Mouse (Mus musculus): Measurements from ENCODE around the gene Atp5mpl. TPM values are rescaled to one million over a fixed set of nuclear protein-coding genes. Genes with fewer than 3 reads are reported as not detected.
"Not testable (repeated sequence)": the region's sequence is repeated elsewhere in the genome, so short reads cannot be mapped to it uniquely, and the experiment has no call there.

The Atp5mpl gene
- polyA plus RNA-seq, 1 experiment from 2014 or later = 987 TPM

DNA sequence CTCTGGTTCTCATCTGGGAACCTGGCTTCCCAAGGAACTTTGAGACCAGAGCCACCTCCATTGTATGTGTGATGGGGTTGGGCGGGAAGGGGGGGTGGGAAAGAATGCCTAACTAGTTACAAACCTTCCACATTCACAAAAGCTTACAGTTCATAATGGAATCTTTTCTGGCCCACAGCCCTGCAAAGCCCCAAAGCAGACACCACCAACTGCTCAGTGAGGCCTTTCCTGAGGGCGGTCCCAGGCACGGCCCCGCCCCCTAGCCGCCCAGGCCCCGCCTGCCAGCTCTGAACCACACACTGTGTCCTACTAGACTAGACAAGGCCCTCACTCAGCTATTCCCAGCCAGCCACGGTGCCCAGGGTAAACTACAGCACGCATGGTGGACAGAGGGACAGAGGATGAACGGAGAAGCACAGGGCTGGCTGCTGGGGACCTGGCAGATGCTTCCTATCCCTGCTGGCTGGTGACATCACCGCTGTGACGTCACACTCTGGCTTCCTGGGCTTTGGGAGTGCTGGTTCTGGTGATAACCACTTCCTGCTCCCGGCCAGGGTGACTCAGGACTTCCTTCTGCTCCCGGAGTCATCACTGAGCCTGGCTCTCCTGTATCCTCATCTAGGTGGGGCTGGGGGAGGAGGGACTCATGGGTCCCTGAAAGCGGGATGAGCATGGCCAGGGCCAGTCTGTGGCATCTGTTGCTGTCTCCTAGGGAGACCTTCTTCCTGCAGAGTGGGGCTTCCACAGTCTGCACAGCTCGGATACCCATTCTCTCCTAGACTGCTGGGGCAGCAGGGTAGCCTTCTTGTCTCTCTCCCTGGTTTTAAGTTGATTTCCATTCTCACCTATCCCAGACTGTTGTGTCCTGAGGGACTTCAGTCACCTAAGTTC is 20.8 kb downstream of the Atp5mpl start:
- 69% methylated on average over 11 of the region's 15 CpGs for WGBS
- ATAC-seq (ENCODE audit: low FRiP score) = not testable (repeated sequence)

DNA sequence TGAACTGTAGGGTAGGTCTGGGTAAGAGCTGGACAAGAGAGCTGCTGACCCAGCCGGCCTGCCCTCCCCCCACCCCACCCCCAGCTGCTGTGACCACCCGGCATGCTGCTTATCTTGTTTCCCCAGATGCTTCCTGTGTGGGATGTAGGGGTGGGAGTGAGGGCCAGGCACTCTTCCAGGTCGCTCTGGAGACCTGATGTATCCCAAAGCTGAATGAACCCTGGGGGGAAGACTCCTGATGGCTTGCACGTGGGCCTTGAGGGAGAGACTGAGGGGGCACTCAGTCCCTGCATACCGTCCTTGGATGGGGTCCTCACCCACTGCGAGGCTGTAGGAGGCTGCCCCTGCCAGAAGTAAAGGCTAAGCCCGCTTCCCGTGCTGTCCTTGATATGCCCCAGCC is 21.7 kb downstream of the Atp5mpl start:
- Histone ChIP-seq H3K4me2 (no peak overlapping the region), H3K9ac (replicated peaks) (no peak overlapping the region), H3K36me3 (no peaks in the 10 kb centered on the region), H3K4me3 (replicated peaks) (no peak overlapping the region), H3K4me1 (no peaks in the 10 kb centered on the region), H3K9me3 (replicated peaks) (no peaks in the 10 kb centered on the region), H3K27ac (replicated peaks) (0 out of 2 replicates have a peak overlapping the region, but pooled peaks have one; percentile 45), H3K27me3 (replicated peaks) (no peaks in the 10 kb centered on the region)
- ATAC-seq (ENCODE audit: low FRiP score) = no peak
- WGBS = 67% methylated on average over 8 of the region's 8 CpGs

More for the DNA sequence above, 20.8 kb downstream of the Atp5mpl start:
- H3K4me2 ChIP-seq; H3K27me3 ChIP-seq (replicated peaks); H3K4me1 ChIP-seq; H3K9me3 ChIP-seq (replicated peaks); H3K4me3 ChIP-seq (replicated peaks); H3K36me3 ChIP-seq; H3K9ac ChIP-seq (replicated peaks); H3K27ac ChIP-seq (replicated peaks): not testable (repeated sequence)

DNA sequence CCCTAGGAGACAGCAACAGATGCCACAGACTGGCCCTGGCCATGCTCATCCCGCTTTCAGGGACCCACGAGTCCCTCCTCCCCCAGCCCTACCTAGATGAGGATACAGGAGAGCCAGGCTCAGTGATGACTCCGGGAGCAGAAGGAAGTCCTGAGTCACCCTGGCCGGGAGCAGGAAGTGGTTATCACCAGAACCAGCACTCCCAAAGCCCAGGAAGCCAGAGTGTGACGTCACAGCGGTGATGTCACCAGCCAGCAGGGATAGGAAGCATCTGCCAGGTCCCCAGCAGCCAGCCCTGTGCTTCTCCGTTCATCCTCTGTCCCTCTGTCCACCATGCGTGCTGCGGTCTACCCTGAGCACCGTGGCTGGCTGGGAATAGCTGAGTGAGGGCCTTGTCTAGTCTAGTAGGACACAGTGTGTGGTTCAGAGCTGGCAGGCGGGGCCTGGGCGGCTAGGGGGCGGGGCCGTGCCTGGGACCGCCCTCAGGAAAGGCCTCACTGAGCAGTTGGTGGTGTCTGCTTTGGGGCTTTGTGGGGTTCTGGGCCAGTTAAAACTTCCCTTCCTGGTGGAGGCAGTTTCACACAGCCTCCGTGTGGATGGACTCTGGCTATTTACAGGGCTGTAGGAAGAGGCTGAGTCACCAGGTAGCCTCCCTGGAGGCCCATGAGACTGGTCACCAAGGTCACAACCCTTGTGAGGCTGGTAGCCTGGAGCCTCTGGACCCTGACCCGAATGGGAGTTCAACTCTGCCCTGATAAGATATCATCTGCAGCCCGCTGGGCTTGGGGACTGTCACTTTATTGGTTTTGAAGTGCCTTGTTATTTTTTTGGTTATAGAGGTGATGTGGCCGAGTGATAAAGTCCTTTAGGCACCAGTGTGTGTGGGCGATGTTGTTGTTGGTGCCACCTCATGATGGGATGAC is 22.5 kb downstream of the Atp5mpl start:
- H3K4me2 ChIP-seq; H3K4me3 ChIP-seq (replicated peaks); H3K9ac ChIP-seq (replicated peaks); H3K27me3 ChIP-seq (replicated peaks); H3K4me1 ChIP-seq; H3K36me3 ChIP-seq; ATAC-seq (ENCODE audit: low FRiP score); H3K9me3 ChIP-seq (replicated peaks): not testable (repeated sequence)
- 0 out of 2 replicates have a peak overlapping the region, but pooled peaks have one; percentile 28 for H3K27ac ChIP-seq (replicated peaks)
- 76% methylated on average over 17 of the region's 20 CpGs for WGBS

GRCm38 (mm10) chr12:111943421-111944064 is 23.2 kb downstream of the Atp5mpl start:
- no peak overlapping the region for H3K4me3 ChIP-seq (replicated peaks)
- WGBS = 69% methylated on average over 10 of the region's 10 CpGs

GRCm38 (mm10) chr12:111938623-111939177 is 28.1 kb downstream of the Atp5mpl start:
- H3K27me3 ChIP-seq (replicated peaks) = no peaks in the 10 kb centered on the region
- no peak overlapping the region for H3K9ac ChIP-seq (replicated peaks)
- H3K36me3 ChIP-seq = no peaks in the 10 kb centered on the region
- no peaks in the 10 kb centered on the region for H3K9me3 ChIP-seq (replicated peaks)
- no peak overlapping the region for H3K4me2 ChIP-seq
- ATAC-seq (ENCODE audit: low FRiP score) = no peak
- H3K27ac ChIP-seq (replicated peaks) = no peak overlapping the region
- no peak overlapping the region for H3K4me3 ChIP-seq (replicated peaks)
- 67% methylated on average over 1 of the region's 1 CpGs for WGBS
- peaks cover 13% of the 10 kb centered on the region for H3K4me1 ChIP-seq

More at GRCm38 (mm10) chr12:111943421-111944064, 23.2 kb downstream of the Atp5mpl start:
- no peaks in the 10 kb centered on the region for H3K9me3 ChIP-seq (replicated peaks)
- H3K4me2 ChIP-seq = no peak overlapping the region
- no peaks in the 10 kb centered on the region for H3K36me3 ChIP-seq
- H3K27ac ChIP-seq (replicated peaks) = no peak overlapping the region
- H3K4me1 ChIP-seq = no peaks in the 10 kb centered on the region
- ATAC-seq (ENCODE audit: low FRiP score) = no peak
- H3K27me3 ChIP-seq (replicated peaks) = no peaks in the 10 kb centered on the region
- H3K9ac ChIP-seq (replicated peaks) = no peak overlapping the region

GRCm38 (mm10) chr12:111936706-111937550 is 29.8 kb downstream of the Atp5mpl start:
- 43% methylated on average over 24 of the region's 24 CpGs for WGBS
- Histone ChIP-seq H3K4me3 (replicated peaks) (no peak overlapping the region), H3K9ac (replicated peaks) (no peak overlapping the region), H3K4me2 (0 out of 2 replicates have a peak overlapping the region, but pooled peaks have one; percentile 11), H3K36me3 (no peaks in the 10 kb centered on the region), H3K27ac (replicated peaks) (no peak overlapping the region; the same call in 1 of the 2 replicates), H3K27me3 (replicated peaks) (no peaks in the 10 kb centered on the region), H3K4me1 (peaks cover 18% of the 10 kb centered on the region), H3K9me3 (replicated peaks) (no peaks in the 10 kb centered on the region)
- ATAC-seq (ENCODE audit: low FRiP score) = no peak

DNA sequence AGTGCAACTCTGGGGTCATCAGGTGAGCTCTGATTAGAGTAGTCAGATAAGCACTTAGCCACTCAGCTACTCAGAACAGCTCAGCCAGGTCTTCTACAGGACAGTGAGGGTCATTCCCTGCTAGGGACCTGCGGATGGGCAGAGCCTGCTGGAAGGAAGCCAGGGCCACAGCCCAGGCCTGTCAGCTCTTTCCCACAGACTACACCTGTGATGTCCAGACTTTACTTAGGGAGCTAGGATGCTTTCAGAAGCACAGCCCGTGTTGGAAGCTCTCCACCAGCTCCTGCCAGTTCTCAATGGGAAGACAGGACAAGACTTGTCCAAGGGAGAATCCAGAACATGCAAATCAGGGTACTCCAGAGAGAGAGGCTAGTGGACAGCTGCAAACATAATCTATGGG is 32.8 kb downstream of the Atp5mpl start:
- Histone ChIP-seq H3K36me3 (no peaks in the 10 kb centered on the region), H3K4me1 (peaks cover 18% of the 10 kb centered on the region), H3K9ac (replicated peaks) (no peak overlapping the region), H3K4me3 (replicated peaks) (no peak overlapping the region), H3K4me2 (no peak overlapping the region), H3K9me3 (replicated peaks) (no peaks in the 10 kb centered on the region), H3K27me3 (replicated peaks) (no peaks in the 10 kb centered on the region), H3K27ac (replicated peaks) (no peak overlapping the region)
- 77% methylated on average over 2 of the region's 2 CpGs for WGBS
- ATAC-seq (ENCODE audit: low FRiP score) = no peak

- H3K9me3 ChIP-seq (replicated peaks) = no peaks in the 10 kb centered on the region
- no peaks in the 10 kb centered on the region for H3K36me3 ChIP-seq
- H3K27me3 ChIP-seq (replicated peaks) = no peaks in the 10 kb centered on the region
- peaks cover 18% of the 10 kb centered on the region for H3K4me1 ChIP-seq
- no peak for ATAC-seq (ENCODE audit: low FRiP score)
- H3K27ac ChIP-seq (replicated peaks) = no peak overlapping the region
- H3K4me3 ChIP-seq (replicated peaks) = no peak overlapping the region
- no peak overlapping the region for H3K9ac ChIP-seq (replicated peaks)
- 61% methylated on average over 11 of the region's 11 CpGs for whole genome bisulfite sequencing
- H3K4me2 ChIP-seq = no peak overlapping the region
These were observed 33.6 kb downstream of the Atp5mpl start for GRCm38 (mm10) chr12:111933032-111933704.

DNA sequence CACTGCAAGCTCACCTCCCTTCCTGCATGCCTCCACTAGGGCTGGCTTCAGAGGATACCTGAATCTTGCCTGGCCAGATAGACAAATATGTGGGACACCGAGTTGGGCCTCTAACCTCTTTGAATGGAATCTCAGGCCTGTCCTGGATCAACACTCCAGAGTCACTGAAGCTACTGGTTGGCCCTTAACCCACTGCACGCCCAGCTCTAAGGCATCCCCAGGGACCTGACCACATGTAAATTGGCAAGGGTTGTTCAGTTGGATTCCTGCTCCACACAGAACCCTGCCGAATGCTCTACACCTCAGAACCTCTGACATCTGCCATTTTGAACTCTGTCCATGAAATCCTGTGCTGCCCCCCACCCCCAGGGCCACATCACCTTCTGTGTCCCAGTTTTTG is 34.3 kb downstream of the Atp5mpl start:
- Histone ChIP-seq H3K36me3 (no peaks in the 10 kb centered on the region), H3K27me3 (replicated peaks) (no peaks in the 10 kb centered on the region), H3K4me1 (peaks cover 17% of the 10 kb centered on the region), H3K9me3 (replicated peaks) (no peaks in the 10 kb centered on the region), H3K9ac (replicated peaks) (no peak overlapping the region), H3K4me2 (no peak overlapping the region), H3K27ac (replicated peaks) (no peak overlapping the region), H3K4me3 (replicated peaks) (no peak overlapping the region)
- WGBS = 72% methylated on average over 3 of the region's 3 CpGs
- ATAC-seq (ENCODE audit: low FRiP score) = no peak

- Histone ChIP-seq H3K27me3 (replicated peaks) (no peaks in the 10 kb centered on the region), H3K4me2 (no peak overlapping the region), H3K9me3 (replicated peaks) (no peaks in the 10 kb centered on the region), H3K4me1 (peaks cover 14% of the 10 kb centered on the region), H3K4me3 (replicated peaks) (no peak overlapping the region), H3K9ac (replicated peaks) (no peak overlapping the region), H3K27ac (replicated peaks) (no peak overlapping the region), H3K36me3 (no peaks in the 10 kb centered on the region)
- WGBS = 85% methylated on average over 9 of the region's 9 CpGs
- ATAC-seq (ENCODE audit: low FRiP score) = no peak
These were observed 35.3 kb downstream of the Atp5mpl start for GRCm38 (mm10) chr12:111931411-111932025.
